Mouse (Mus musculus) ES-Bruce4 (cell line): Measurements from ENCODE around the gene Tarm1.

Experiments
- CTCF ChIP-seq: IDR thresholded peaks from one replicate; pipeline ENCODE4 v1.8.1; 2011; ENCODE audit warnings: low read depth, low read length
- EP300 ChIP-seq: IDR thresholded peaks from 2 replicates; pipeline ENCODE4 v1.6.1; 2011; ENCODE audit warnings: low read depth, low read length; ENCODE audit not compliant: insufficient read depth

DNA sequence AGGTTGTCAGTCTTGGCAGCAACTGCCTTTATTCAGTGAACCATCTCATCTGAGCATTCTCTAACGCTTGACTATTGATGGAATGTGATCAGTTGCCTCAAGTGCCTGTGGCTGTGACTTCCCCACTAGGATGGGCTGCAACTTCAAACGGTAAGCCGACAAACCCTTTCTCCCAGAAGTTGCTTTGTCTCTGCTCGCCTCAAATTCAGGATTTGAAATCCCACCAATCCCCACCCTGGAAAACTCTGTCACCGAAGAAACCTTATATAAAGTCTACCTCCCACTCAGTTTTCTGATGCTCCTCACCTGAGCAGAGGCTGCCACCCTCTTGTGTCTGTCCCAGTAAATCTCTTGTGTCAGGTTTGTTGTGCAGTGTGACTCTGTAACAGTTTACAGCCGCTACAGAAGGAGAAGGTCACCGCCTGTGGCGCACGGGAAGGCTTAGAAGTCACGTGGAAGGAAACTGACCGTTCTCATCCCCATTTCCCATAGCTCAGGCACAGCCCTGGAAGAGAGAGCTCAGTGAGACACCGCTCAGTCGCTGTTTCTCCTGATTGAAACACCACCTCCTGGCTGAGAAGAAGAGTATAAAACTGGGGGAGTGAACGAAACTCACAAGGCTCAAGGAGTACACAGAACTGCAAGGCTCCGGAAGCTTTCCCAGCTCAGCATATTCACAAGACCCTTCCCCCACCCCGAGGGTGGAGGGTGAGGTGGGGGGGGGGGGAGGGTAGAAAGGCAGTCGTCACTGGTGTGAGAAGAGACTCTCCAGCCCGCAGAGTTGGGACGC, 27.9 kb downstream of the Tarm1 start:
- TF ChIP-seq CTCF, result no peak
- TF ChIP-seq EP300, result 0 out of 2 replicates have a peak, but pooled peaks have one; percentile 22
